Mouse (Mus musculus): ENCODE results near the gene Sstr5. TPM values are rescaled to one million over a fixed set of nuclear protein-coding genes. Genes with fewer than 3 reads are reported as not detected.

The Sstr5 gene
- not detected for total RNA-seq (2021)

GRCm38 (mm10) chr17:25497013-25497412 is at the start of gene Sstr5:
Gene Sstr5, minus strand, starts transcription at chr17:25497288.
- DNase-seq, result peak; percentile 21

- no peak for DNase-seq
These were observed 44.7 kb upstream of the Sstr5 start for GRCm38 (mm10) chr17:25541768-25542167.

- no peak for DNase-seq
These were observed 43.6 kb upstream of the Sstr5 start for GRCm38 (mm10) chr17:25540731-25541130.

GRCm38 (mm10) chr17:25538945-25539875 is 42.1 kb upstream of the Sstr5 start:
- DNase-seq, result peak; percentile 64

- no peak for DNase-seq
These were observed 33.4 kb upstream of the Sstr5 start for GRCm38 (mm10) chr17:25530357-25531022.

GRCm38 (mm10) chr17:25522080-25522479 is 25.0 kb upstream of the Sstr5 start:
- DNase-seq, result no peak

GRCm38 (mm10) chr17:25520492-25520891 is 23.4 kb upstream of the Sstr5 start:
- DNase-seq, result no peak

GRCm38 (mm10) chr17:25519511-25519910 is 22.4 kb upstream of the Sstr5 start:
- DNase-seq, result no peak

GRCm38 (mm10) chr17:25518144-25518543 is 21.1 kb upstream of the Sstr5 start:
- DNase-seq, result no peak

GRCm38 (mm10) chr17:25516315-25516714 is 19.2 kb upstream of the Sstr5 start:
- DNase-seq, result no peak

- DNase-seq, result no peak
These were observed 17.0 kb upstream of the Sstr5 start for GRCm38 (mm10) chr17:25514055-25514454.

- no peak for DNase-seq
These were observed 14.8 kb upstream of the Sstr5 start for GRCm38 (mm10) chr17:25511876-25512275.

GRCm38 (mm10) chr17:25510074-25510830 is 13.2 kb upstream of the Sstr5 start:
- DNase-seq, result peak; percentile 14

GRCm38 (mm10) chr17:25508860-25509577 is 11.9 kb upstream of the Sstr5 start:
- DNase-seq, result peak; percentile 42

- DNase-seq, result peak; percentile 86
These were observed 10.7 kb upstream of the Sstr5 start for GRCm38 (mm10) chr17:25507799-25508198.

GRCm38 (mm10) chr17:25502599-25502998 is 5.5 kb upstream of the Sstr5 start:
- DNase-seq, result no peak

- no peak for DNase-seq
These were observed 15.0 kb downstream of the Sstr5 start for GRCm38 (mm10) chr17:25482092-25482491.

GRCm38 (mm10) chr17:25480820-25481219 is 16.3 kb downstream of the Sstr5 start:
- DNase-seq, result no peak

- DNase-seq, result no peak
These were observed 16.9 kb downstream of the Sstr5 start for GRCm38 (mm10) chr17:25480152-25480551.

GRCm38 (mm10) chr17:25475946-25476744 is 20.9 kb downstream of the Sstr5 start:
- peak; percentile 68 for DNase-seq

Measured in heart, postnatal 4 days (tissue).